ENCODE assay signal across 25 mouse cellular contexts in the genomic region with DNA sequence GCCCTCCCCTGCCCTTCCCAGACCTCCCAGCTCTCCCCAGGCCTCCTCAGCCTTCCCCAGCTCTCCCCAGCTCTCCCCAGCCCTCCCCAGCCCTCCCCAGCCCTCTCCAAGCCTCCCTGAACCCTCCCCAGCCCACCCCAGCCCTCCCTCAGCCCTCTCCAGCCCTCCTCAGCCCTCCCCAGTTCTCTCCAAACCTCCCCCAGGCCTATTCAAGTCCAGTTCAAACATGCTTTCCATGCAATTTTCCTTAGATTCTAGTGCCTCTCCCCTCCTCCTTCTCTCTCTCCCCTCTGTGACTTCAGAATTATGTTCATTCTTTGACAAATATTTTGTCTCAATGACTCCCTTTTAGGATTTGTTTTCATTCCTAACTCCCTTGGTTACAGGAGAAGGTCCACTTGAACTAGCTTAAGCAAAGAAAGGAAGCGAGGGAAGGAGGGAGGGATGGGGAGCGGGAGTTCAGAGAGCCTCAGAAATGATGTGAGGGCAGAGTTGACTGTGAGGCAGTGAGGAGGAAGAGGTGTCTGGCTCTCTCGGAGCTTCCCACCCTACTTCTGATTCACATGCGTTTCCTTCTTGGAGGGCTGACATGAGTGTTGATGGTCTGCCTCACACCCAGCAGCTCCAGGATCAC.
A peak's percentile ranks its signal among the peaks of the same experiment; 100 is the strongest.
DNase-seq lines count a peak whose midpoint lies in the region; ATAC-seq lines count a peak whose summit lies in the region.
"Had no signal": no experiment of that assay in that cellular context is flagged by ENCODE, and none has a peak within 500 bp of the region (broad histone marks: within the 10 kb centered on the region; RNA-seq: fewer than 3 reads in every experiment).

No protein-coding gene starts in this region.

- peaks cover 11% of the 10 kb centered on the region; the same call in 1 of the 2 replicates for H3K4me1 ChIP-seq in kidney, embryonic 15.5 days
- H3K4me1 ChIP-seq in midbrain, embryonic 11.5 days (ENCODE audit: control insufficient read depth, insufficient read depth, low read length): peaks cover 10% of the 10 kb centered on the region
- H3K4me1 ChIP-seq in midbrain, embryonic 13.5 days (replicated peaks): peaks cover 9% of the 10 kb centered on the region; the same call in 1 of the 2 replicates
- H3K4me1 ChIP-seq: forebrain, embryonic 15.5 days had no signal

- H3K9ac ChIP-seq in kidney, embryonic 15.5 days: no peak overlapping the region
- H3K9ac ChIP-seq in midbrain, embryonic 11.5 days (ENCODE audit: low read length): no peak overlapping the region
- no peak overlapping the region for H3K9ac ChIP-seq in midbrain, embryonic 13.5 days (replicated peaks)
- H3K9ac ChIP-seq: forebrain, embryonic 15.5 days; heart, embryonic 15.5 days; hindbrain, embryonic 14.5 days; limb, embryonic 12.5 days; midbrain, embryonic 12.5 days; stomach, embryonic 15.5 days had no signal

- H3K9me3 ChIP-seq in kidney, embryonic 15.5 days (replicated peaks): 0 out of 2 replicates have a peak, but pooled peaks cover 5% of the 10 kb centered on the region
- H3K9me3 ChIP-seq in midbrain, embryonic 11.5 days (ENCODE audit: control insufficient read depth, low read length): no peaks in the 10 kb centered on the region
- H3K9me3 ChIP-seq in midbrain, embryonic 13.5 days: no peaks in the 10 kb centered on the region
- H3K9me3 ChIP-seq: forebrain, embryonic 15.5 days; heart, embryonic 15.5 days; limb, embryonic 12.5 days; midbrain, embryonic 12.5 days; stomach, embryonic 15.5 days had no signal

- DNase-seq in kidney, adult 18-20 months: no peak
- DNase-seq in midbrain, embryonic 11.5 days (ENCODE audit: low spot score, missing footprints): peak; percentile 82
- peak; percentile 55 for DNase-seq in lung, postnatal 10 days
- DNase-seq in gastrocnemius, postnatal 14 days: no peak
- no peak for DNase-seq in thymus, postnatal 36 days
- DNase-seq: adrenal gland, postnatal 14 days; cerebellum, adult 11 months; cerebellum, adult 9-10 months; cerebellum, postnatal 36 days; gastrocnemius, postnatal 36 days; heart, postnatal 36 days; kidney, adult 9 months; kidney, postnatal 36 days had no signal

- H3K4me3 ChIP-seq in kidney, embryonic 15.5 days (replicated peaks): no peak overlapping the region
- no peak overlapping the region for H3K4me3 ChIP-seq in midbrain, embryonic 11.5 days (ENCODE audit: low read depth, low read length)
- no peak overlapping the region for H3K4me3 ChIP-seq in midbrain, embryonic 13.5 days (replicated peaks)
- H3K4me3 ChIP-seq: forebrain, embryonic 15.5 days; heart, embryonic 15.5 days; layer of hippocampus, adult 2 months; left cerebral cortex, adult 2 months; limb, embryonic 12.5 days; midbrain, embryonic 12.5 days; stomach, embryonic 15.5 days had no signal

- H3K4me2 ChIP-seq in kidney, embryonic 15.5 days: no peak overlapping the region
- no peak overlapping the region for H3K4me2 ChIP-seq in midbrain, embryonic 11.5 days
- no peak overlapping the region for H3K4me2 ChIP-seq in midbrain, embryonic 13.5 days (replicated peaks)
- H3K4me2 ChIP-seq: forebrain, embryonic 15.5 days; heart, embryonic 15.5 days; hindbrain, embryonic 14.5 days; limb, embryonic 12.5 days; liver, embryonic 11.5 days; midbrain, embryonic 12.5 days; stomach, embryonic 15.5 days had no signal

- intact Hi-C loops in gastrocnemius, postnatal 14 days (cut with DNase I; ENCODE audit: low total_unique reads): no loop called here

- 0 out of 2 replicates have a peak overlapping the region, but pooled peaks have one; percentile 27 for H3K27ac ChIP-seq in kidney, embryonic 15.5 days
- H3K27ac ChIP-seq in midbrain, embryonic 11.5 days (ENCODE audit: low read depth, low read length): no peak overlapping the region
- no peak overlapping the region for H3K27ac ChIP-seq in midbrain, embryonic 13.5 days
- H3K27ac ChIP-seq: forebrain, embryonic 15.5 days; heart, embryonic 15.5 days; hindbrain, embryonic 14.5 days; layer of hippocampus, adult 2 months; left cerebral cortex, adult 2 months; limb, embryonic 12.5 days; midbrain, embryonic 12.5 days; stomach, embryonic 15.5 days had no signal

- ATAC-seq in kidney, embryonic 15.5 days (replicated peaks; ENCODE audit: low FRiP score): no peak
- ATAC-seq in midbrain, embryonic 11.5 days (ENCODE audit: low FRiP score): no peak
- no peak for ATAC-seq in midbrain, embryonic 13.5 days
- ATAC-seq: CD4-positive, CD25-positive, alpha-beta regulatory T cell, adult 4 months; forebrain, embryonic 15.5 days had no signal

- H3K36me3 ChIP-seq in kidney, embryonic 15.5 days: no peaks in the 10 kb centered on the region
- H3K36me3 ChIP-seq in midbrain, embryonic 11.5 days (ENCODE audit: control insufficient read depth, insufficient read depth, low read length): no peaks in the 10 kb centered on the region
- no peaks in the 10 kb centered on the region for H3K36me3 ChIP-seq in midbrain, embryonic 13.5 days
- H3K36me3 ChIP-seq: forebrain, embryonic 15.5 days; heart, embryonic 15.5 days; limb, embryonic 12.5 days; midbrain, embryonic 12.5 days; stomach, embryonic 15.5 days had no signal

- H3K27me3 ChIP-seq in kidney, embryonic 15.5 days: peaks cover 39% of the 10 kb centered on the region
- no peaks in the 10 kb centered on the region for H3K27me3 ChIP-seq in midbrain, embryonic 11.5 days (ENCODE audit: control insufficient read depth, insufficient read depth, low read length)
- no peaks in the 10 kb centered on the region for H3K27me3 ChIP-seq in midbrain, embryonic 13.5 days
- H3K27me3 ChIP-seq: forebrain, embryonic 15.5 days; heart, embryonic 15.5 days; limb, embryonic 12.5 days; stomach, embryonic 15.5 days had no signal

- 39% methylated on average over 4 of the region's 4 CpGs for WGBS in kidney, embryonic 15.5 days
- 65% methylated on average over 4 of the region's 4 CpGs for WGBS in midbrain, embryonic 11.5 days
- 62% methylated on average over 4 of the region's 4 CpGs for WGBS in midbrain, embryonic 13.5 days

Comparison
In these comparisons a context has a peak if more than half of its experiments do, and no peak if none do; other contexts are left out.
1. DNase-seq: peak in midbrain, embryonic 11.5 days (single experiment) and lung, postnatal 10 days (single experiment); none in kidney, adult 18-20 months (single experiment), gastrocnemius, postnatal 14 days (single experiment) and thymus, postnatal 36 days (0 of 2).